Mouse (Mus musculus): Measurements from ENCODE around the gene Hist1h3e.
"Not testable (repeated sequence)": the region's sequence is repeated elsewhere in the genome, so short reads cannot be mapped to it uniquely, and the experiment has no call there.

DNA sequence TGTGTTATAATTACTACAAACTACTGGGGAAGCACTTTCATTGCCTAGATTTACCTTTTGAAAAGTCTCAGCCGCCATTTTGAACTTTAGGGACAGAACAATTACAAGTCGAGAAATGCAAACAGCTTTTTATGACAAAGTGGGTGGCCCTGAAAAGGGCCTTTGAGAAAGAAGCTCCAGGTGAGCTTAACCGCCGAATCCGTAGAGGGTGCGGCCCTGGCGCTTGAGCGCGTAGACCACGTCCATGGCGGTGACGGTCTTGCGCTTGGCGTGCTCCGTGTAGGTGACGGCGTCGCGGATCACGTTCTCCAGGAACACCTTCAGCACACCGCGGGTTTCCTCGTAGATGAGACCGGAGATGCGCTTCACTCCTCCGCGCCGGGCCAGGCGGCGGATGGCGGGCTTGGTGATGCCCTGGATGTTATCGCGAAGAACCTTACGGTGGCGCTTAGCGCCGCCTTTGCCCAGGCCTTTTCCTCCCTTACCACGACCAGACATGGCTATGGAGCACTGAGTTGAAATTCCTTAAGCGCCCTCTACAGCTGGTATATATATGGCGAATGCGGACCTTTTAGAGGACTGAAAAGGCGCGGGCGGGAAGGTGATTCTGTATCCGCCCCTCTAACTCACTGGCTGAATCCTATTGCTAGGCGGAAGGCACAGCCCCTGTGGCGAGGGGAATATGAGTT, 10.9 kb downstream of the Hist1h3e start, which contains the start of gene Hist1h4f:
- TF ChIP-seq GATA1 (IDR thresholded peaks at IDR 0.05; ENCODE audit: borderline replicate concordance, low read length); FLI1 (IDR thresholded peaks at IDR 0.05; ENCODE audit: low read length): not testable (repeated sequence)

Measured in megakaryocyte, embryonic 14.5 days (primary cell).